Mouse (Mus musculus): ENCODE measurements around the gene Wnt16. TPM values are rescaled to one million over a fixed set of nuclear protein-coding genes. Genes with fewer than 3 reads are reported as not detected.

Wnt16 gene
- polyA plus RNA-seq, 1 experiment from 2014 or later = 2.0 TPM

- Histone ChIP-seq H3K4me2 (no peak overlapping the region), H3K27ac (ENCODE audit: poor library complexity, severe bottlenecking) (no peak overlapping the region), H3K9ac (no peak overlapping the region), H3K27me3 (replicated peaks) (no peaks in the 10 kb centered on the region), H3K4me1 (replicated peaks) (0 out of 2 replicates have a peak, but pooled peaks cover 9% of the 10 kb centered on the region), H3K4me3 (no peak overlapping the region), H3K36me3 (peaks cover 19% of the 10 kb centered on the region), H3K9me3 (replicated peaks) (no peaks in the 10 kb centered on the region)
- WGBS = 70% methylated on average over 4 of the region's 4 CpGs
- ATAC-seq (ENCODE audit: insufficient number of reproducible peaks, low FRiP score) = no peak
Observed at GRCm38 (mm10) chr6:22327091-22327490, 39.1 kb downstream of the Wnt16 start.

- no peak overlapping the region for H3K27ac ChIP-seq (ENCODE audit: poor library complexity, severe bottlenecking)
- no peak for ATAC-seq (ENCODE audit: insufficient number of reproducible peaks, low FRiP score)
- no peak overlapping the region for H3K9ac ChIP-seq
- H3K36me3 ChIP-seq = peaks cover 19% of the 10 kb centered on the region
- 51% methylated on average over 8 of the region's 8 CpGs for WGBS
- no peaks in the 10 kb centered on the region for H3K9me3 ChIP-seq (replicated peaks)
- H3K27me3 ChIP-seq (replicated peaks) = no peaks in the 10 kb centered on the region
- H3K4me3 ChIP-seq = no peak overlapping the region
- 0 out of 2 replicates have a peak, but pooled peaks cover 9% of the 10 kb centered on the region for H3K4me1 ChIP-seq (replicated peaks)
- no peak overlapping the region for H3K4me2 ChIP-seq
Observed at GRCm38 (mm10) chr6:22327931-22328330, 39.9 kb downstream of the Wnt16 start.

- Histone ChIP-seq H3K27ac (ENCODE audit: poor library complexity, severe bottlenecking) (no peak overlapping the region), H3K4me2 (no peak overlapping the region), H3K27me3 (replicated peaks) (no peaks in the 10 kb centered on the region), H3K36me3 (peaks cover 6% of the 10 kb centered on the region), H3K9me3 (replicated peaks) (no peaks in the 10 kb centered on the region), H3K4me1 (replicated peaks) (0 out of 2 replicates have a peak, but pooled peaks cover 9% of the 10 kb centered on the region), H3K9ac (no peak overlapping the region), H3K4me3 (no peak overlapping the region)
- no peak for ATAC-seq (ENCODE audit: insufficient number of reproducible peaks, low FRiP score)
- WGBS = 86% methylated on average over 13 of the region's 13 CpGs
Observed at GRCm38 (mm10) chr6:22330169-22330960, 42.3 kb downstream of the Wnt16 start.

- H3K36me3 ChIP-seq = peaks cover 13% of the 10 kb centered on the region
- WGBS = 86% methylated on average over 2 of the region's 2 CpGs
- no peaks in the 10 kb centered on the region for H3K27me3 ChIP-seq (replicated peaks)
- no peak overlapping the region for H3K27ac ChIP-seq (ENCODE audit: poor library complexity, severe bottlenecking)
- H3K4me2 ChIP-seq = no peak overlapping the region
- H3K4me1 ChIP-seq (replicated peaks) = 0 out of 2 replicates have a peak, but pooled peaks cover 6% of the 10 kb centered on the region
- no peak overlapping the region for H3K4me3 ChIP-seq
- H3K9ac ChIP-seq = no peak overlapping the region
- ATAC-seq (ENCODE audit: insufficient number of reproducible peaks, low FRiP score) = no peak
- no peaks in the 10 kb centered on the region for H3K9me3 ChIP-seq (replicated peaks)
Observed at GRCm38 (mm10) chr6:22332548-22332947, 44.5 kb downstream of the Wnt16 start.

GRCm38 (mm10) chr6:22339763-22340542 lies 51.9 kb downstream of the Wnt16 start:
- no peak overlapping the region for H3K4me2 ChIP-seq
- ATAC-seq (ENCODE audit: insufficient number of reproducible peaks, low FRiP score) = no peak
- no peak overlapping the region for H3K4me3 ChIP-seq
- H3K9me3 ChIP-seq (replicated peaks) = no peaks in the 10 kb centered on the region
- H3K27ac ChIP-seq (ENCODE audit: poor library complexity, severe bottlenecking) = no peak overlapping the region
- 78% methylated on average over 15 of the region's 15 CpGs for WGBS
- H3K27me3 ChIP-seq (replicated peaks) = no peaks in the 10 kb centered on the region
- H3K9ac ChIP-seq = no peak overlapping the region
- H3K36me3 ChIP-seq = peaks cover 23% of the 10 kb centered on the region
- H3K4me1 ChIP-seq (replicated peaks) = peaks cover 14% of the 10 kb centered on the region

- Histone ChIP-seq H3K36me3 (peaks cover 23% of the 10 kb centered on the region), H3K4me1 (replicated peaks) (peaks cover 16% of the 10 kb centered on the region), H3K4me3 (no peak overlapping the region), H3K9ac (no peak overlapping the region), H3K9me3 (replicated peaks) (no peaks in the 10 kb centered on the region), H3K27ac (ENCODE audit: poor library complexity, severe bottlenecking) (no peak overlapping the region), H3K27me3 (replicated peaks) (no peaks in the 10 kb centered on the region), H3K4me2 (no peak overlapping the region)
- 94% methylated on average over 14 of the region's 14 CpGs for WGBS
- no peak for ATAC-seq (ENCODE audit: insufficient number of reproducible peaks, low FRiP score)
Observed at GRCm38 (mm10) chr6:22340779-22341178, 52.8 kb downstream of the Wnt16 start.

- no peak for ATAC-seq (ENCODE audit: insufficient number of reproducible peaks, low FRiP score)
- Histone ChIP-seq H3K4me1 (replicated peaks) (peaks cover 33% of the 10 kb centered on the region), H3K9me3 (replicated peaks) (no peaks in the 10 kb centered on the region), H3K4me2 (no peak overlapping the region), H3K27ac (ENCODE audit: poor library complexity, severe bottlenecking) (no peak overlapping the region), H3K4me3 (no peak overlapping the region), H3K27me3 (replicated peaks) (no peaks in the 10 kb centered on the region), H3K36me3 (peaks cover 14% of the 10 kb centered on the region), H3K9ac (no peak overlapping the region)
- WGBS = 86% methylated on average over 3 of the region's 3 CpGs
Observed at GRCm38 (mm10) chr6:22343292-22343691, 55.3 kb downstream of the Wnt16 start.

GRCm38 (mm10) chr6:22343706-22344105 lies 55.7 kb downstream of the Wnt16 start:
- no peak overlapping the region for H3K27ac ChIP-seq (ENCODE audit: poor library complexity, severe bottlenecking)
- peaks cover 33% of the 10 kb centered on the region for H3K4me1 ChIP-seq (replicated peaks)
- no peak overlapping the region for H3K9ac ChIP-seq
- H3K4me3 ChIP-seq = no peak overlapping the region
- ATAC-seq (ENCODE audit: insufficient number of reproducible peaks, low FRiP score) = no peak
- no peak overlapping the region for H3K4me2 ChIP-seq
- no peaks in the 10 kb centered on the region for H3K9me3 ChIP-seq (replicated peaks)
- 87% methylated on average over 6 of the region's 6 CpGs for WGBS
- peaks cover 11% of the 10 kb centered on the region for H3K36me3 ChIP-seq
- H3K27me3 ChIP-seq (replicated peaks) = no peaks in the 10 kb centered on the region

GRCm38 (mm10) chr6:22344443-22344842 lies 56.4 kb downstream of the Wnt16 start:
- no peaks in the 10 kb centered on the region for H3K9me3 ChIP-seq (replicated peaks)
- H3K27me3 ChIP-seq (replicated peaks) = no peaks in the 10 kb centered on the region
- 32% methylated on average over 6 of the region's 6 CpGs for WGBS
- ATAC-seq (ENCODE audit: insufficient number of reproducible peaks, low FRiP score) = peak; percentile 49; the same call in 1 of the 2 replicates
- H3K4me1 ChIP-seq (replicated peaks) = peaks cover 35% of the 10 kb centered on the region
- peak overlapping the region; percentile 9; the same call in 1 of the 2 replicates for H3K4me2 ChIP-seq
- H3K4me3 ChIP-seq = no peak overlapping the region
- peak overlapping the region; percentile 61 for H3K27ac ChIP-seq (ENCODE audit: poor library complexity, severe bottlenecking)
- no peak overlapping the region for H3K9ac ChIP-seq
- H3K36me3 ChIP-seq = peaks cover 8% of the 10 kb centered on the region; the same call in 1 of the 2 replicates

GRCm38 (mm10) chr6:22347132-22347902 lies 59.3 kb downstream of the Wnt16 start:
- Histone ChIP-seq H3K27ac (ENCODE audit: poor library complexity, severe bottlenecking) (no peak overlapping the region; the same call in 1 of the 2 replicates), H3K9me3 (replicated peaks) (no peaks in the 10 kb centered on the region), H3K4me1 (replicated peaks) (peaks cover 50% of the 10 kb centered on the region), H3K4me2 (no peak overlapping the region), H3K9ac (peak overlapping the region; percentile 17; the same call in 1 of the 2 replicates), H3K4me3 (no peak overlapping the region), H3K27me3 (replicated peaks) (no peaks in the 10 kb centered on the region), H3K36me3 (no peaks in the 10 kb centered on the region)
- WGBS = 61% methylated on average over 8 of the region's 8 CpGs
- no peak for ATAC-seq (ENCODE audit: insufficient number of reproducible peaks, low FRiP score)
